Mouse (Mus musculus) kidney, postnatal 14 days (tissue): ENCODE results near the gene Epyc.

ENCODE experiments used
- DNase-seq: peaks from one replicate; pipeline ENCODE4 v3.0.0; 2022; ENCODE audit warnings: mixed read lengths

Epyc gene

DNA sequence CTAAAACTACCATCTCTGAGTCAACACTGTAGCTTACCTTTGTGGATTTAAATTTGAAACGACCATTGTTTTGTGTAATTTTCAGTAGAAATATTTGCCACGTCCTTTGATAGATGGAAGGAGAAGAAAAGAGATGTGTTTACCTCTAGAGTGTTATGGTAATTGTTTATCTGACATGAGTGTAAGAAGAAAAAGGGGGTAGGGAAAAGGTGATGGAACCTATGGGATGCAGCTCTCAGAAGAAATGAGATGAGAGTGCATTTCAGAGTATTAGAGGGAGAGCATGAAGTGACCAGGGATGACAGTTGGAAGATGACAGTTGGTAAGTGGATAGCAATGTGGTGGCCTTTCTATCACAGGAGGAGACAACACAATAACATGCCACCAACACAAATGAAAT, at the start of gene Epyc:
TSS of gene Epyc (plus strand) at position 301 of the 400 bp plus-strand sequence.
- DNase-seq = no peak

- no peak for DNase-seq
Measured at GRCm38 (mm10) chr10:97595680-97596079, 48.2 kb upstream of the Epyc start.

GRCm38 (mm10) chr10:97601744-97602143, 42.1 kb upstream of the Epyc start:
- DNase-seq = no peak

DNA sequence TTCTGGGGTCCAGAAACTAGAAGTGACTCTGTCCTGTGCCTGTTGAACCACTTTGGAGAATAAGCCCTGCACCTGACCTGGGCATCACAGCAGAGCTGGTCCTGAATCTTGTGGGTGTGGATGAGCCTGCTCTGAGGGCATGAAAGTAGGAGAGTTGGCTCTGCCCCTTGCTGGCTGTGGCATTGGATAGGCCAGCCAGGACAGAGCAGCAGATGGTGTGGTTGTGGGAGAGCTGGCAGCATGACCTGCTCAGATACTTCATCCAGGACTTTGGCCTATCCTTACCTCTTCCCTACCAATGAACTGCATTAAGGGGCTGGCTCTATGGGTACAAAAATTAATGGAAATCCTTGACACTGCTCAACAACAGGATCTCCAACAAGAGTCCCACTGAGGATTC, 40.6 kb upstream of the Epyc start:
- no peak for DNase-seq

GRCm38 (mm10) chr10:97606579-97606978, 37.3 kb upstream of the Epyc start, which contains the start of gene Kera:
Gene Kera, plus strand, starts transcription at chr10:97606879.
- no peak for DNase-seq

DNA sequence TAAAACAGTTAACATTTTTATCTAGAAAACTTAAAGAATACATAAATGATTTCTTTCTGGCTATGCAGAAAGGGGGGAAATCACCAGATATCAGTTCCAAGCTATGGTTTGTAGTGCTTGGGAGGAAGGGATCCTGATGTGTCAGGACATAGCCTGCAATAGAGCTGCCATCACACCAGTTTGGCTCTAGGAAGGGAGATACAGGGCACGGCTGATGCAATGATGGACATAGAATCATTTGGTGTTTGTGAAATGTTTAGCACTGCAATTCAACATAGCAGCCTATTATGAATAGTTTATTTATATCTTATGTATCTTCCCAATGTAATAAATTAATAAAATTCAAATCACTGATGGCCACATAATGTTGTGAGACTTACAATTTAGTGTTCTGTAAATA, 21.5 kb upstream of the Epyc start:
- DNase-seq = no peak

DNA sequence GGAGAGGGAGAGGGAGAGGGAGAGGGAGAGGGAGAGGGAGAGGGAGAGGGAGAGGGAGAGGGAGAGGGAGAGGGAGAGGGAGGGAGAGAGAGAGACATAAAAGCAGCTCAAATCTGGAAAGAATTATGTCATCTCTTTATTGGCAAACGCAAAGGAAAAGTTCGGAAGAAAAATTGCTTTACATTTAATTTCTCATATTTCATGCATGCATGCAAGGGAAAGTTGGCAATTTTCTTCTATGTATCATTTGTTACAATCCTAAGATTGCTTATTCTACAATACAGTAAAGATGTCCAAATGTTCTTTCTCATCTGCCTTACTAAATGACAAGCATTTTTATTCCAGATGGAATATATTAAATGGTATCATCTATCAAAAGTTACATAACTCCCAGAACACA, 19.5 kb upstream of the Epyc start:
- DNase-seq = no peak

DNA sequence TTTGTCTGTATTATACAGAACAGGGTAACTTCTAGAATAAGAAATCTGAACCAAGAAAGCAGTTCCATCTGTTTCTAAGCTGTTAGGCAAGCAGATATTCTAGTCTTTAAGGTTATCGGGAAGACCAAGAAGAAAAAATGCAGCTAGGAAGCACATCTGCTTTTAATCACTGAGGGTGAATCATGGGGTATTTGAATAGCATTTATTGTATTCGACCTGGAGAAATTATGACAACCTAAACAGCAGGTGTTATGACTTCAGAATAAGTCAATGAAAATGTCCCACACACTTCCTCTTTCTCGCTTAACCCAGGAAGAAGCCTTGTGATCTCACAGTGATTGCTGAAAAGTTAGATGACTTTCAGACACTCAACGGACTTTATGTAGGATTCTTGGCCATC, 18.8 kb upstream of the Epyc start:
- DNase-seq = no peak

GRCm38 (mm10) chr10:97626543-97626942, 17.3 kb upstream of the Epyc start:
- DNase-seq = no peak

DNA sequence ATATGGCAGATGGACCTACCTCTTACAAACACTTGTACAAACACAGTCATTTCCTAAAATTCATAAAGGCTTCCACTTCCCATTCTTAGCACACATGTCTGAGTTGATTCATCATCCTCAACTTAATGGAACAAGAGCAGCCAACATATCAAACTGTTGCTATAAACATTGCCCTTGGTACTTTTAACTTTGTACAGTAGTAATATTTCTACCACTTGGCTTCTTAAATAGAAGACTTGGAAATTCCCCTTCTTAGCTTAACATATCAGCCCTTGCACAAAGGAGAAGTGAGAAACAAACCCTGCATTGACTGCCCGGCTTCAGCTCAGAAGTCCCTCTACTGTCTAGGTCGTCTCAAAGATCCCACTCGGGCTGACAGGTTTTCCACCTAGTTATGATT, 12.8 kb upstream of the Epyc start:
- no peak for DNase-seq

DNA sequence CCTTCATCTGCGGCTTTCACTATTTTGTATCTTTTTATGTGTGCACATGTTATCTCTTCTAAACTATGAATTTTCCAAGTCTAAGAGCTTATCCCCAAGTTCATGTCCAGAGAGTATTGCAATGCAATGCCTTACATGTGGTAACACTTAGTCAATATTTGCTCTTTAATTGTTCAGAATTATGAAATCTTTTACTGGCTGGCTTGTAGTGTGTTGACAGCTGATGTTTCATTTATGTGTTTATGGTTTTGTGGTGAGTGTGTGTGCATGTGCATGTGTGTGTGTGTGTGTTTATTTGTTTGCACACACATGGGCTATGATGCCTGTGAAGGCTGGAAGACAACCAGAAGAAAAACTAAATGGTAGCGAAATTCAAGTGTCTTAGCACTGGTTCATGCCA, 1.9 kb upstream of the Epyc start:
- no peak for DNase-seq

- DNase-seq = peak; percentile 6
Measured at GRCm38 (mm10) chr10:97650334-97650733, 6.5 kb downstream of the Epyc start.

DNA sequence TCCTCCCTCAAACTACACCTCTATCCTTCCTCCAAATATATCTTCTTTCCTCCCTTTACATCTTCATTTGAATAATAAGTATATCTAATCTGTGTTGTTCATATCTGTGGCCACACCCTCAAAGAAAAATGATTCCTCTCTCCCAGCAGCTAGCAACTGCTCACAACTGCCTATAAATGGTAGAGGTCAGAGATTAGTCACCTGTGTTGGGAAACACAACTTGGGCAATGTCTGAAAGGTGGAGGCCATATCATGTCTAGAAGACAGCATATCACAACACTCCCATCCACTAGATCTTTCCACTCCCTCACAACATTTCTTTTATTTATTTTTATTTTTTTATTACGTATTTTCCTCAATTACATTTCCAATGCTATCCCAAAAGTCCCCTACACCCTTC, 15.6 kb downstream of the Epyc start:
- no peak for DNase-seq

DNA sequence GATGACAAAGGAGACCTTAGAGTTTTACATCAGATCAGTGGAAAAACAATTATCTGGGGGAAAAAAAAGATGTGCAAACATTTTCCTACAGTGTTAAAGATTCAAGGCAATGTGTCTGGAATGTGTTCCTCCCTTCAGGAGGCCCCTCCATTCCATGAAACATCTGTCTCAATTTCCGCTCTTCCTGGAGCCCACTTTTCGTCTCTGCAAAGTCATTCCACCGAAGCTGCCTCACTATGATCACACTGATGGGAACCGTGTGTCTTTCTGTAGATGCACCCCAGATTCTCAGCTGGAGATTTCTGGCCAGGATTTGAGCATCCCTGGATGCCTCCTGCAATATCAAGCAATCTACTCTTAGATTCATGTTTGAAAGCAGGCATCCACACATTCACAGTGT, 24.8 kb downstream of the Epyc start:
- no peak for DNase-seq

DNA sequence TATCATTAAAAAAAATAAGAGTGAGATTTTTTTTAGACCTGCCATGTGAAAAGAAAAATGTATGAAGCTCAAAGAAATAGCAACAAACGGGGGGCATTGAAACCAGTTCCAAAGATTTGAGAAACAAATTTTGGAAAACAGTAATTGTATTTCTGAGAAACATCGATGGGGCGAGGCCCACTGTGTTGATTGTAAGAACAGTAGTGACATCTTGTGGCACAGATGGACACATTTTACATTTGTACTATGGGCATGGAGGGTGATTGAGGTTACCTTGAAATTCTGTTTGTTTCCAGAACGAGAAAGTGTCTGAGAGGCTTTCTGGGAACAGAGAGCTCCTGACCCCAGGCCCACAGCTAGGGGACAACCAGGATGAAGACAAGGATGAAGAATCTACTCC, 26.3 kb downstream of the Epyc start:
- peak; percentile 24 for DNase-seq

- no peak for DNase-seq
Measured at GRCm38 (mm10) chr10:97673239-97673638, 29.4 kb downstream of the Epyc start.

- no peak for DNase-seq
Measured at GRCm38 (mm10) chr10:97682981-97683380, 39.1 kb downstream of the Epyc start.

- no peak for DNase-seq
Measured at GRCm38 (mm10) chr10:97687198-97687597, 43.3 kb downstream of the Epyc start.

DNA sequence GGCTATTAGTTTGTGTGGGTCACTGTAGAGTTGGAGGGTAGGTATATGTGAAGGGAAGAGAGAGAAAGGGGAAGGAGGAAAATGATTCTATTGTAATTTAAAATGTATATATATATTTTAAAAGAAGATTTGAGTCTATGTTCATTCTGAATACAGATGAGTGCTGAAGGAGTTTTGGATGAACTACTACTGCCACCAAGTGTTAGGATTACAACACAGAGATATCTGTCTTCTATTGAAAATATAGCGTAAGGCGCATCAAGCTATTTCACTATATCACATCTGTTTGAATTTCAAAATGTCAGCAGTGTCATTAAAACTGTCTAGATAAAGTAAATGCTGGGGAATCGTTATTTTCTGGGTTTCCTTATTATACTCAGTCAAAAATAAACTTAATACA, 45.6 kb downstream of the Epyc start:
- DNase-seq = no peak

- DNase-seq = no peak
Measured at GRCm38 (mm10) chr10:97692913-97693312, 49.0 kb downstream of the Epyc start, which contains the start of gene Ccer1. Gene Ccer1, plus strand, starts transcription at chr10:97693059.

DNA sequence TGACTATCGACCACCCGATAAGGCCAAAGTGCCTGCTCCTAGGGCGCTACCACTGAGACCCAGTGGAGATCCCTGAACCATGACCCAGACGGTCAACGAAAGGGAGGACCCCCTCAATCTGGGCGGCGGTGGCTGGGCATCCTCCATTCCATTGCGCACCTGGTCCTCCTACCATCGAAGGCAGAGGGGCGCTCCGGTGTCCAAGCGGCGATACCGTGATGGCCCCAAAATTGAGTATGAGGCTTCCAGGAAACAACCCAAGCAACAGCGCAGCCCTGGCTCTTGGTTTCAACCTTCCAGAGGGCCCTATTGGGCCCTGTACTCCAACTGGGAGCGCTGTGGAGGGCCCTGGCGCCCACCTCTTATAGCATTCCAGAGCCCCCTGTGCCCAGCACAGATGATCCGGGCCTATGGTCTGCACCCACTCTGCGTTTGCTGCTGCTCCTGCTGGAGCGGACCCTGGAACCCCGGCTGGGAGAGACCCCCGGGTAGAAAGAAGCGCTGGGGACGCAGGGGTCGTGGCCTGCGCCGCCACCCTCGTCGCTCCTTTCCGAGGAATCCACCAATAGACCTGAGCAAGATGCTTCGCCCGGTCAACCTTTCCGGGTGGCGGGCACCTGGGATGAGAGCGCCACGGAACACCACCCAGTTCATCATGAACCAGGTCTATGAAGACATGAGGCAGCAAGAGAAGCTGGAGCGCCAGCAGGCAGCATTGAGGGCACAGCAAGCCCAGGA, 49.7 kb downstream of the Epyc start:
- DNase-seq = no peak

GRCm38 (mm10) chr10:97702321-97702720, 58.5 kb downstream of the Epyc start:
- DNase-seq = no peak

- peak; percentile 42 for DNase-seq
Measured at GRCm38 (mm10) chr10:97704562-97704961, 60.7 kb downstream of the Epyc start.

DNA sequence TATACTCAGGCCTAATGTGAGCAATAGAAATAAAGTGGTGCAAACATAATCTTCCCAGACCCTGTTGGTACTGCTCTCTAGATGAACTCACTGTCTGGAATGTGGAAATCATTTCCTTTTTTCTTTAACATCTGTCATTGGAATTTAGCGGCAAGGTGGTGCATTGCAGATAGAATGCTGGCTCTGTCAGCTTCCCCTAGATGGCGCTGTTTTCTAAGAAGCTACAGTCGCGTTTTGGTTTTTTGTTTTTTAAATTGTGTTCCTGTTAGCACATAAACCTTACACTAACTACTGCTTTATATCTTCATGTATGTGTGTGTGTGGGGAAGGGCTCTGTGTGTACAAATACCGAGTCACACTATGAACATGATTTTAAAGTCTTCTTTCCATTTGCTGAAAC, 68.8 kb downstream of the Epyc start:
- DNase-seq = peak; percentile 32

DNA sequence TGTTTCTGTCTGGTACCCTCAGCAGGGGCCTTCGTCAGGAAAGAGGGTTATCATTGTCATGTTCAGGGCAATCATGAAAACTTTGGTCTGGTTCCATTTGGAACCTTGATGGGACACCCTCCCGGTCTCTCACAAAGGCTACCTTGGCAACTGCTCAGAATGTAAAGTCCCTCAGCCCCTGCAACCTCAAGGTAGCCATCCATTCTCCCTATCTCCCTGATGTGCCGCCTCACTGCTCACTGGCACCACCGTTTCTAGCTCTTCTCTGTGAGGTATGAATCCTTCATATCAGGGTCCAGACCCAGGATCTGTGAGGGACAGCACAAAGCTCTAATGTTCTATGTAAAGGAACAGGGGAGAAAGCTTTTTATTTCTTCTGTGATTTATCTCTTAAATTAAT, 70.7 kb downstream of the Epyc start:
- DNase-seq = no peak
